Mouse (Mus musculus) heart, embryonic 15.5 days (tissue): ENCODE results near the gene Kbtbd2. TPM values are rescaled to one million over a fixed set of nuclear protein-coding genes. Genes with fewer than 3 reads are reported as not detected.

Experiments
- ATAC-seq: fragments of 200-750 bp; cut with Nextera tagmentation; replicated peaks from 2 replicates; pipeline ENCODE4 v1.8.0; 2017; ENCODE audit warnings: low read depth, moderate TSS enrichment; ENCODE audit not compliant: insufficient number of reproducible peaks, insufficient read depth, low FRiP score
- H3K27ac ChIP-seq: fragments of 300-500 bp; sonication (generic); 2 replicates; pipeline ENCODE4 v1.5.1; 2015; ENCODE audit warnings: mild to moderate bottlenecking, inconsistent platforms
- H3K27me3 ChIP-seq: fragments of 300-500 bp; sonication (generic); 2 replicates; pipeline ENCODE4 v1.6.1; 2015; ENCODE audit warnings: inconsistent platforms
- H3K36me3 ChIP-seq: fragments of 300-500 bp; sonication (generic); 2 replicates; pipeline ENCODE4 v1.6.1; 2015; ENCODE audit warnings: mild to moderate bottlenecking, inconsistent platforms
- H3K4me1 ChIP-seq: fragments of 300-500 bp; sonication (generic); replicated peaks from 2 replicates; pipeline ENCODE4 v1.6.1; 2015; ENCODE audit warnings: inconsistent platforms
- H3K4me2 ChIP-seq: fragments of 300-500 bp; sonication (generic); 2 replicates; pipeline ENCODE4 v1.6.1; 2015; ENCODE audit warnings: inconsistent platforms, mild to moderate bottlenecking, moderate library complexity
- H3K4me3 ChIP-seq: fragments of 300-500 bp; sonication (generic); 2 replicates; pipeline ENCODE4 v1.5.1; 2015; ENCODE audit warnings: mild to moderate bottlenecking, inconsistent platforms
- H3K9ac ChIP-seq: fragments of 300-500 bp; sonication (generic); 2 replicates; pipeline ENCODE4 v1.6.1; 2015; ENCODE audit warnings: mild to moderate bottlenecking, inconsistent platforms
- H3K9me3 ChIP-seq: fragments of 300-500 bp; sonication (generic); replicated peaks from 2 replicates; pipeline ENCODE4 v1.6.1; 2016; ENCODE audit warnings: inconsistent platforms
- WGBS: fragments of 180-500 bp; shearing (Covaris S2); methylation state at CpG from one replicate; pipeline ENCODE4 v1.1.7; 2015; ENCODE audit warnings: mixed read lengths; 5-methylcytosine and 5-hydroxymethylcytosine counted together
- polyA plus RNA-seq: library from polyadenylated mRNA; unstranded; fragments of >200 nt; fragmentation: Nextera tagmentation; extraction: Ambion mirVana; gene quantifications from 2 replicates; pipeline ENCODE4 v1.2.1, GENCODE M21; 2015

Gene Kbtbd2
- polyA plus RNA-seq, 1 experiment from 2014 or later, result 22.8 TPM

DNA sequence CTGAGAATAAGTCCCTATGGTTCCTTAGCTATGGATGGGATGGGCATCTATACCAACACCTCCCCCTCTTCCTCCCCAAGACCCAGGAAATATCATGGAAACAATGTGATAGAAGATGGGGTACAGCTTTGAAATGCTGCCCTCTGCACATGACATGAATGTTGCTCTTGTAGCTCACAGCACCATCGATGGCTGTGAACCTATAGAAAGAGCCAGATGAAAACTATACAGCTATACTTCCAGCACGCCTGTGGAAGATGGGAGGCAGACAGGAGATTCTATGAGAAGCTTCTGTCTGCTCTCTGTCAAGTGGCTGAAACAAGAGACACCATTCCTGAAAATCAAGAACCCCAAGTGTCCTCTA, 21.5 kb upstream of the Kbtbd2 start:
- no peak for ATAC-seq
- no peak overlapping the region for H3K27ac ChIP-seq

GRCm38 (mm10) chr6:56818436-56819123, 21.0 kb upstream of the Kbtbd2 start:
- H3K4me2 ChIP-seq, result no peak overlapping the region
- ATAC-seq, result no peak
- no peak overlapping the region for H3K9ac ChIP-seq
- no peaks in the 10 kb centered on the region for H3K4me1 ChIP-seq
- WGBS, result 69% methylated on average over 5 of the region's 5 CpGs
- H3K4me3 ChIP-seq, result no peak overlapping the region
- no peaks in the 10 kb centered on the region for H3K9me3 ChIP-seq
- no peaks in the 10 kb centered on the region for H3K27me3 ChIP-seq
- H3K36me3 ChIP-seq, result no peaks in the 10 kb centered on the region
- no peak overlapping the region for H3K27ac ChIP-seq

More for the DNA sequence above, 21.5 kb upstream of the Kbtbd2 start:
- Histone ChIP-seq H3K9ac (no peak overlapping the region), H3K4me1 (no peaks in the 10 kb centered on the region), H3K9me3 (no peaks in the 10 kb centered on the region), H3K36me3 (no peaks in the 10 kb centered on the region), H3K4me3 (no peak overlapping the region), H3K4me2 (no peak overlapping the region), H3K27me3 (no peaks in the 10 kb centered on the region)
- WGBS, result 71% methylated on average over 2 of the region's 2 CpGs

DNA sequence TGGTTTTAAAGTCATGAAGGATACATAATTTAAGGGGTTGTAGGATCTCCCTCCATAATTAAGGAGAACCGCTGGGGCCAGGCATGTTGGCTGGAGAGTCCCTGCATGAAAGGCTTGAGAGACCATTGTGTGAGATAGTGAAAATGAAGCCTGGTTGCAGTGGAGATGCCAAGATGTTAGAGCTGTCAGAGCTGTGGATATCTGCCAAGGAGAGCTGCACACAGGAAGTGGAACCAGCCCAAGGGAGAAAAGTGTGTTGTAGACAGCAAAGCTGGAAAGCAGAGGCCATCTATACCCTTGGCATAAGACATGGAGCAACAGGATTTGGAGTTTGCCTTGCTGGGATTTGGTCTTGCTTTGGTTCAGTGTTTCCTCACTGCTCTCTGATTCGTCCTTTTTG, 15.7 kb upstream of the Kbtbd2 start:
- whole genome bisulfite sequencing, result 49% methylated on average over 2 of the region's 2 CpGs
- Histone ChIP-seq H3K27me3 (no peaks in the 10 kb centered on the region), H3K27ac (no peak overlapping the region), H3K9me3 (no peaks in the 10 kb centered on the region), H3K9ac (no peak overlapping the region), H3K4me3 (no peak overlapping the region), H3K4me1 (no peaks in the 10 kb centered on the region), H3K36me3 (no peaks in the 10 kb centered on the region), H3K4me2 (no peak overlapping the region)
- no peak for ATAC-seq

DNA sequence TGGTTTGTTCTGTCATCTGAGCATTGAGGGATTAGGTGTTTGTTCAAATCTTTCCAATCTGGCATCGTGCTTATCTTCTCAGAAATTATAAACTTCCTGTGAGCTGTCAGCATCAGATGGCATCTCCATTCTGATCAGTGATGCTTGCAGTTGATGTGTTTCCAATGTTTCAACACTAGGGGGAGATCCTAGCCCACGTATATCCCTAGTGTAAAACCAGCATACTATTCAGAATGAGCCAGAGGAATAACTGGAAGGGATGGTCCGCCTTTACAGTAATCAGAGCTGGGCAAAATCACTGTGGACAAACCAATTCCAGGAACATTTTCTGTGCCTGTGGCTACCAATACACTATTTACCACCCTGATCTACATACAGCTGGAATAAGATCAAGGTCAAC, 11.0 kb upstream of the Kbtbd2 start:
- whole genome bisulfite sequencing, result 11% methylated on average over 3 of the region's 3 CpGs
- H3K9me3 ChIP-seq, result no peaks in the 10 kb centered on the region
- no peaks in the 10 kb centered on the region for H3K4me1 ChIP-seq
- no peak overlapping the region for H3K9ac ChIP-seq
- no peak overlapping the region for H3K4me3 ChIP-seq
- H3K4me2 ChIP-seq, result no peak overlapping the region
- no peaks in the 10 kb centered on the region for H3K36me3 ChIP-seq
- 0 out of 2 replicates have a peak, but pooled peaks have one; percentile 67 for ATAC-seq
- H3K27me3 ChIP-seq, result no peaks in the 10 kb centered on the region
- H3K27ac ChIP-seq, result no peak overlapping the region

GRCm38 (mm10) chr6:56806195-56806594, 8.6 kb upstream of the Kbtbd2 start:
- 65% methylated on average over 2 of the region's 2 CpGs for WGBS

GRCm38 (mm10) chr6:56805026-56805425, 7.4 kb upstream of the Kbtbd2 start:
- no peaks in the 10 kb centered on the region for H3K36me3 ChIP-seq
- H3K27me3 ChIP-seq, result no peaks in the 10 kb centered on the region
- no peaks in the 10 kb centered on the region for H3K4me1 ChIP-seq
- WGBS, result 83% methylated on average over 4 of the region's 4 CpGs
- H3K4me3 ChIP-seq, result no peak overlapping the region
- no peak overlapping the region for H3K4me2 ChIP-seq
- H3K27ac ChIP-seq, result no peak overlapping the region
- no peak overlapping the region for H3K9ac ChIP-seq
- no peaks in the 10 kb centered on the region for H3K9me3 ChIP-seq
- ATAC-seq, result no peak

More at GRCm38 (mm10) chr6:56806195-56806594, 8.6 kb upstream of the Kbtbd2 start:
- H3K4me3 ChIP-seq, result no peak overlapping the region
- no peaks in the 10 kb centered on the region for H3K9me3 ChIP-seq
- no peak overlapping the region for H3K9ac ChIP-seq
- no peaks in the 10 kb centered on the region for H3K4me1 ChIP-seq
- H3K4me2 ChIP-seq, result no peak overlapping the region
- H3K36me3 ChIP-seq, result no peaks in the 10 kb centered on the region
- no peaks in the 10 kb centered on the region for H3K27me3 ChIP-seq
- no peak for ATAC-seq
- H3K27ac ChIP-seq, result no peak overlapping the region

- no peak for ATAC-seq
- 10% methylated on average over 8 of the region's 8 CpGs for WGBS
Measured at GRCm38 (mm10) chr6:56798152-56798465, 496 bp upstream of the Kbtbd2 start.

GRCm38 (mm10) chr6:56796668-56797141, 908 bp downstream of the Kbtbd2 start:
- Histone ChIP-seq H3K4me3 (peak overlapping the region; percentile 76), H3K4me1 (peaks cover 25% of the 10 kb centered on the region), H3K27me3 (no peaks in the 10 kb centered on the region), H3K9me3 (no peaks in the 10 kb centered on the region), H3K27ac (peak overlapping the region; percentile 100), H3K4me2 (peak overlapping the region; percentile 83), H3K36me3 (no peaks in the 10 kb centered on the region), H3K9ac (peak overlapping the region; percentile 89)
- ATAC-seq, result 0 out of 2 replicates have a peak, but pooled peaks have one; percentile 32
- WGBS, result 0% methylated on average over 16 of the region's 16 CpGs

More at GRCm38 (mm10) chr6:56798152-56798465, 496 bp upstream of the Kbtbd2 start:
- Histone ChIP-seq H3K4me1 (peaks cover 22% of the 10 kb centered on the region), H3K9ac (peak overlapping the region; percentile 89), H3K4me3 (peak overlapping the region; percentile 76), H3K27ac (peak overlapping the region; percentile 100), H3K4me2 (peak overlapping the region; percentile 83), H3K36me3 (no peaks in the 10 kb centered on the region), H3K9me3 (no peaks in the 10 kb centered on the region), H3K27me3 (no peaks in the 10 kb centered on the region)

DNA sequence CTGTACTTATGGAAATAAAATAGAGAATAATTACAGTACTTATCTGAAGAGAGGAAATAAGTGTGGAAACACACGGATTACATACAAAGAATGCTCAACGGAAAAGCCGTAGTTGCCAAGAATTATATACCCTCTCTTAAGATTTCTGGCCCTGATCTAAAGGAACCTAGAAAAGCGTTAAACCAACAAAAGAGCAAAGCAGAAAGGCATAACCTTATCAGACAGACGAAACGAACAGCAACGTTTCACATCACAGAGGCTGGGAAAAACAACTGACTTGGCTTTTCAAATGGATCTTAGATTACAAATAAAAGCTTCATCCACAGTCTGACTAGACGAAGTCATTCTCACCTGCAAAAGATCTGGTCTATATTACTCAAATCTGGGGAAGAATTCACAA, 1.4 kb downstream of the Kbtbd2 start:
- Histone ChIP-seq H3K9me3 (no peaks in the 10 kb centered on the region), H3K4me3 (peak overlapping the region; percentile 76), H3K27me3 (no peaks in the 10 kb centered on the region), H3K27ac (peak overlapping the region; percentile 100), H3K4me2 (peak overlapping the region; percentile 83), H3K4me1 (peaks cover 25% of the 10 kb centered on the region), H3K36me3 (no peaks in the 10 kb centered on the region), H3K9ac (peak overlapping the region; percentile 89)
- no peak for ATAC-seq
- 3% methylated on average over 8 of the region's 8 CpGs for WGBS

GRCm38 (mm10) chr6:56794834-56795233, 2.8 kb downstream of the Kbtbd2 start:
- Histone ChIP-seq H3K36me3 (no peaks in the 10 kb centered on the region), H3K9ac (no peak overlapping the region), H3K9me3 (no peaks in the 10 kb centered on the region), H3K4me1 (peaks cover 25% of the 10 kb centered on the region), H3K4me3 (peak overlapping the region; percentile 76), H3K27me3 (no peaks in the 10 kb centered on the region), H3K27ac (no peak overlapping the region), H3K4me2 (peak overlapping the region; percentile 83)
- WGBS, result 76% methylated on average over 5 of the region's 5 CpGs
- ATAC-seq, result no peak

GRCm38 (mm10) chr6:56789336-56789735, 8.3 kb downstream of the Kbtbd2 start:
- Histone ChIP-seq H3K4me1 (peaks cover 21% of the 10 kb centered on the region), H3K4me3 (no peak overlapping the region), H3K27ac (no peak overlapping the region), H3K9ac (no peak overlapping the region), H3K36me3 (peaks cover 15% of the 10 kb centered on the region), H3K4me2 (no peak overlapping the region), H3K27me3 (no peaks in the 10 kb centered on the region), H3K9me3 (no peaks in the 10 kb centered on the region)
- 34% methylated on average over 3 of the region's 3 CpGs for WGBS
- ATAC-seq, result no peak

- WGBS, result 63% methylated on average over 2 of the region's 2 CpGs
- ATAC-seq, result no peak
- H3K36me3 ChIP-seq, result peaks cover 19% of the 10 kb centered on the region
Measured at GRCm38 (mm10) chr6:56787668-56788067, 9.9 kb downstream of the Kbtbd2 start.

More at GRCm38 (mm10) chr6:56787668-56788067, 9.9 kb downstream of the Kbtbd2 start:
- H3K4me3 ChIP-seq, result no peak overlapping the region
- no peaks in the 10 kb centered on the region for H3K27me3 ChIP-seq
- H3K9me3 ChIP-seq, result no peaks in the 10 kb centered on the region
- peaks cover 15% of the 10 kb centered on the region; the same call in 1 of the 2 replicates for H3K4me1 ChIP-seq
- H3K4me2 ChIP-seq, result no peak overlapping the region
- no peak overlapping the region for H3K27ac ChIP-seq
- H3K9ac ChIP-seq, result no peak overlapping the region
